Mouse (Mus musculus) c-Kit-positive CD71-negative TER-119-negative erythroid progenitor cells, embryonic 14.5 days (primary cell): Measurements from ENCODE around the gene Gm20388.

Experiments used
- DNase-seq: peaks from one replicate; pipeline ENCODE4 v3.0.0-alpha.2; 2013; ENCODE audit warnings: low read depth

Gene Gm20388

GRCm38 (mm10) chr8:120371146-120371545 is 460.5 kb downstream of the Gm20388 start:
- DNase-seq: no peak

GRCm38 (mm10) chr8:120371725-120372457 is 461.2 kb downstream of the Gm20388 start:
- peak; percentile 70 for DNase-seq

GRCm38 (mm10) chr8:120372684-120373083 is 462.0 kb downstream of the Gm20388 start:
- no peak for DNase-seq

DNA sequence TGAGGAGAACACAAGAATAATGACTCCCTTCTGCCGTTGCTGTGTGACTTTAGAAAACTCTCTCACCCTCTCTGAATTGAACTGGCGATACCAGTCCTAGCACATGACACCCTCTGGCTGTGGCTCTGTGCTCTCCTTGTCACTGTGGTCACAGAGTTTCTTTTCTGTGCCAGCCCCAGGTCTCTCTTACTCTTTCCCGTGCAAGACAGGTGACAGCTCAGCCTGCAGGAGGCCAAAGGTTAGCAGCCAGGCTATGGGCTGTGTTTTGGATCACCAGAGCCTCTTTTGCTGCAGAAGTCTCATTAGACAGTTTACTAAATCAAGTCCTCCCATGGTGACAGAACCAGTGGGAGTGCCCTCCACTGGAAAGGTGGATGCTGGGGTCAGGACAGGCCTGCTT is 463.0 kb downstream of the Gm20388 start:
- no peak for DNase-seq

DNA sequence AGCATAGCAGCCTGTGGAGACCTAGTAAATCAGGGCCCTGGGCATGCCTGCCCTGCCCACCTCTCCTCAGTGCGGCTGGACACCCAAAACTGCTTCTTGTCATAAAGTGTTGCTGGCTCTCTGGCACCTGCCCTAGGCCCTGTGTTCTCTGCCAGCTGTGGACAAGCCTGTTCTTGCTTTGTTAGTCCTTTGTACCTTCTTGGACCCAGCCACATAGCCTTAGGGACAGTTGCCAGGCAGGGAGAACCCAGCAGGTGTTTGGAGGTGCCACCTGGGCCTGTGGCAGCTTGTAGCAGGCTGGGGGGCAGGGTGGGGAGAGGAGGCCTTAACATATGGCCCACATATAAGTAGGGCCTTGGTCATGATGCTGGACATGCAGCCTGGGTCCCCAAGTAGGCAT is 463.4 kb downstream of the Gm20388 start:
- no peak for DNase-seq

DNA sequence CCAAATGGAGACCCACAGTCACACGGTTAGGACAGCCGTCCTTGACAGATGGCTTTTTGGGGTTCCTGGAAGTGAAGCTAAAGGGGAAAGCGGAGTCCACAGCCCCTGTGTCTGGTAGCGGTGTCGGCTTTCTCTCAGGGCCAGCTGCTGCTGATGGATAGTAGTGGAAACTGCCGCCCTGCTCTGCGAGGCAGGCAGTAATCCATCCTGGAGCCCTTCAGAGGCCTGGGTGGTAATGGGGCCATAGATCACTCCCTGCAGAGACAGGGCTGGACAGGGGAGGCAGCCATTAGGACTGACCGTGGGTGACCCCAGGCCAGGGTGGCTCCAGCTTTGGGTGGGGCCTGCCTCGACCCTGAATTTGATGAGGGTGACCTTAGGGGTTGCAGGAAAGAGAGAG is 463.9 kb downstream of the Gm20388 start:
- DNase-seq: no peak

DNA sequence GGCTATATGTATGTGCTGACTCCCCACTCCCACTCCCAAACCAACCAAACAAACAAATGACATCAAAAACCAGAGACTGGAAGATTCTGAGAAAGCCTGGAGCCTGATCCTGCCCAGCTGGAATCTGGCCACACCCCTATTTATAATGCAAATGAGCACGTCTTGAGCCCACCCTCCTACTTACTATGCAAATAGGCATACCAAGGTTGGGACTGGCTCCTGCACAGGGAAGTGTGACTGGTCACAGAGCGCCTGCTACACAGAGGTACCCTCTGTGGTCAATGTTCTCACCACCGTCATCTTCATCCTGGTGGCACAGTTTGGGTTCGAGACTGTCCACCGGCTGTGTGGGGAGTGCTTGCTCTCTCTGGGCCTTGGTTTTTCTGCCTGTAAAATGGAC is 464.5 kb downstream of the Gm20388 start:
- DNase-seq: no peak

- no peak for DNase-seq
Measured at GRCm38 (mm10) chr8:120376215-120376614, 465.6 kb downstream of the Gm20388 start.

DNA sequence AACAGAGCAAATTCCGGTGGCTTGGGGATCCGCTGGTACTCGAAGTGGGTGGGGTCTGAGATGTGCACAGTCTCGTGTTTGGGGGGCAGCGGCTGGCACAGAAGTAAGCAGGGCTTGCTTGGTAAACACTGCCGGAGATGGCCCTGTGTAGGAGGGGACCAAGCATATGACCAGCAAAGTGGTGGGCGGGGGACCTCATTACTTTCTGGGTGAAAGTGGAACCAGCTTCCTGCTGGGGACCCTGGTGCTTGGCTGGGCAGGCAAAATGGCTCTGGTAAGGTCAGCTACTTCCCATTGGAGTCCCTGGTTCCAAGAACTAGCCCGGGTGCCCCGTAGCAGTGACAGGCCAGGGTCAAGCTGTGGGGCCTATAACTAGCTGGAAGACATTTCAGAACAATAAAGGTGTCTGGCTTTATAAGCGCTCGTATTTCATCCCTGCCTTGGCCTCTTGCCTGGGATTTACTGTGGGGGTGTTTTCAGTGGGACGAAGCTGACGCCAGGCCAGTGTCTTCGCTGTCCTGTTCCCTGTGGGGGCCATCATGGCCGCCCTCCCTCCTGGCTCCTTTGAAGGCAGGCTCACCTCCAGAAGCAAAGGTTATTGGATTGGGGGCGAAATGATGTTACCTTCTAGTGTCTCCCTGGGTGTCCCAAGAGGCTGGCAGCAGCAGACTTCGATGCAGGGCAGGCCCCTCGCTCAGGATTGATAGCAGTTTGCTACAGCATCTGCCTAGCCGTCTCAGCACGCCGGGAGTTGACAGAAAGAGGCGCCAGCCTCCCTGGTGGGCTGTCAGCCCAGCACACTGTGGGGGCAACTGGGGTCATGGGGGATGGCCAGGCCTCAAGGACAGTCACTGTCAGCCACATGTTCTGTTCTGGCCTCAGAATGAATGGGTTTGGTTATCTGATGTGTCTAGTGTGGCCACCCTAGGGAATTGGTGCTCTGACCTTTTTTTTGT is 466.5 kb downstream of the Gm20388 start:
- no peak for DNase-seq

- no peak for DNase-seq
Measured at GRCm38 (mm10) chr8:120377803-120378189, 467.2 kb downstream of the Gm20388 start.

- no peak for DNase-seq
Measured at GRCm38 (mm10) chr8:120378306-120378705, 467.7 kb downstream of the Gm20388 start.

- no peak for DNase-seq
Measured at GRCm38 (mm10) chr8:120379015-120379414, 468.4 kb downstream of the Gm20388 start.

DNA sequence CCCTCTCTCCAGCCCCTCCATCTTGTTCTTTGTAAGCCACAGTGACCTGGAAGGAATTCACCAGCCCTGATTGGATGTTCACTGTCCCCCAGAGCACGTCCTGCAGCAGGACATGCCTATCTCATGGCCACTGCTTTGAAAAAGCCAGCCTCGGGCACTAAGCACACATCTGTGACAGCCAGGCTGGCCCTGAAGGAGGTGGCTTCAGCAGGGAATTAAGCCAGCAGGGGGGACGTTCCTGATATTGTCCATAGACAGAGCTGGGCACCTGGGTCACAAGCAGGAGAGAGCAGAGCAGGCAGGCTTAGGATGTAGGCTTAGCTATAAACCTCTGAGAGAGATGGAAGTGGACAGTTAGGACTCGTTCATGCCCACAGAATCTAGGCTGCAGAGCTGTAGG is 471.2 kb downstream of the Gm20388 start:
- no peak for DNase-seq

DNA sequence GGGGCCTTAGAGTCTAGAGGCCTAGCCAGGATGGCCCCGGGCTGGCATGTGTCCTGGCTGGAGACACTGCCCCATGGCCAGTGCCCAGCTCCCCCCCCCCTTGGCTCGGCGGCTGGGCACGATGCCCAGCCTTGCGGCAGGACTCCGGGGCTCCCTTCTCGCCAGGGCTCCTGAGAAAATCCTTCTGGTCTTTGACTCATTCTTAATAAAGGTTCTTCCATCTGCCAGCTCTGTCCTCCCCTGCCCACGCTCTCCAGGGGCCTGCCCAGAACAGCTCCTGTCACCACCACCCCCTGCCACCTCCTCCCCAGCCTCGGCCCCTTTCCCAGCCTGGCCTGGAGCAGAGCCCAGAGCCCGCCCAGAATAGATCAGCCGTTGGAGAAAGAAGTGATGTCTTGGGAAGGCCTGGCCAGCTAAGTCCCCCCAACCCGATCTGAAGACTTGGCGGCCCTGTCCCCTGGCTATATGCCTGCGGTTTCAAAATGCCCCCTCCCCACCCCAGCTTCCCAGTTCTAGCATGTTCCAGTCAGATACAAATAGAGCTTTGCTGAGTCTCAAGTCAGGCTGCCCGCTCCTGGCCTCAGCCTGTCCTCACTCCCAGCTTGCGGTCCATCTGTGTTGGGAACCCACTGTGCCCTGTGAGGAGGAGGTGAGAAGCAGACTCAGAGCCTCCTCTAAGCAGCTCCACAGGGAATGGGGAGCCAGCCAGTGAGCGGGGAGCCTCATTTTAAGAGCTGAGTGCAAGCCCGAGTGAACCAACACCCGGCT is 472.0 kb downstream of the Gm20388 start:
- DNase-seq: no peak

- DNase-seq: no peak
Measured at GRCm38 (mm10) chr8:120383204-120383560, 472.5 kb downstream of the Gm20388 start.

DNA sequence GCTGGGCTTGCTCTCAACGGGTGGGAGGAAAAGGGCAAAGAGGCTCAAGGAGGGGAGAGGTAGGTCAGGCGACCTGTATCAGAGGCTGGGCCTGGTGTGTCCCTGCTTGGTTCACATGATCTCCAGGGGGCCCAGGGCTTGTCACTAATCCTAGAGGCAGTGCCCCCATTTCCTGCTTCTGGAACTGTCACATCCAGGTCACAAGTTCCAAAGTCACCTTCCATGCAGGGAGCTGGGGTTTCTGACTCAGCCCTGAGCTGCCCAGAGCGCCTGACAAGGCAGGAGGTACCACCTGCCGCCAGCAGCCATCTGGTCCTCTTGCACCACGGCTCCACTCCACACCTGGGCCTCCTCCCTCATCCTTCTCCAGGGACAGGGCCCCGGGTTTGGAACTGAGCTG is 473.1 kb downstream of the Gm20388 start:
- no peak for DNase-seq

- no peak for DNase-seq
Measured at GRCm38 (mm10) chr8:120384745-120385144, 474.1 kb downstream of the Gm20388 start.

- no peak for DNase-seq
Measured at GRCm38 (mm10) chr8:120388246-120388645, 477.6 kb downstream of the Gm20388 start.

- DNase-seq: no peak
Measured at GRCm38 (mm10) chr8:120390598-120390997, 480.0 kb downstream of the Gm20388 start.

GRCm38 (mm10) chr8:120391856-120392255 is 481.2 kb downstream of the Gm20388 start:
- no peak for DNase-seq

DNA sequence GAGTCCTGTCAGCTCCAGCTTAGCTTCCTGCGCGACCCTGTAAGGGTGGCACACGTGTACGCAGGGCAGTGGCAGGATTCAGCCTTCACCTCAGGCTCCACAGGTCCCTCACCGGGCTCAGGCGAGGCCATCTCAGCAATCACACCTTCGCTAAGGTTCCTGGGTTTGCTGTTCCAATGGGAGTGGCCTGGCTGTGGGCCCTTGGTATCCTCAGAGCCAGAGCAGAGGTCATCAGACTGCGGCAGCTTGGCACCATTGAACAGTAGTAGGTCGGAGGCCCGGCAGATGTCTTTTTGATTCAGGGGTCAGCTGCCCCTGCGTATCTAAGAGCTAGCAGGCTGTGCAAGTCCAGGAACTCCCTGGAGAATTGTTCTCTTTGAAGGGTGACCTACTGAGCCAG is 482.4 kb downstream of the Gm20388 start:
- DNase-seq: no peak

GRCm38 (mm10) chr8:120393871-120394275 is 483.2 kb downstream of the Gm20388 start:
- DNase-seq: no peak

GRCm38 (mm10) chr8:120395892-120396291 is 485.3 kb downstream of the Gm20388 start:
- DNase-seq: no peak
